Mouse (Mus musculus): ENCODE data around the gene Stau1.

DNA sequence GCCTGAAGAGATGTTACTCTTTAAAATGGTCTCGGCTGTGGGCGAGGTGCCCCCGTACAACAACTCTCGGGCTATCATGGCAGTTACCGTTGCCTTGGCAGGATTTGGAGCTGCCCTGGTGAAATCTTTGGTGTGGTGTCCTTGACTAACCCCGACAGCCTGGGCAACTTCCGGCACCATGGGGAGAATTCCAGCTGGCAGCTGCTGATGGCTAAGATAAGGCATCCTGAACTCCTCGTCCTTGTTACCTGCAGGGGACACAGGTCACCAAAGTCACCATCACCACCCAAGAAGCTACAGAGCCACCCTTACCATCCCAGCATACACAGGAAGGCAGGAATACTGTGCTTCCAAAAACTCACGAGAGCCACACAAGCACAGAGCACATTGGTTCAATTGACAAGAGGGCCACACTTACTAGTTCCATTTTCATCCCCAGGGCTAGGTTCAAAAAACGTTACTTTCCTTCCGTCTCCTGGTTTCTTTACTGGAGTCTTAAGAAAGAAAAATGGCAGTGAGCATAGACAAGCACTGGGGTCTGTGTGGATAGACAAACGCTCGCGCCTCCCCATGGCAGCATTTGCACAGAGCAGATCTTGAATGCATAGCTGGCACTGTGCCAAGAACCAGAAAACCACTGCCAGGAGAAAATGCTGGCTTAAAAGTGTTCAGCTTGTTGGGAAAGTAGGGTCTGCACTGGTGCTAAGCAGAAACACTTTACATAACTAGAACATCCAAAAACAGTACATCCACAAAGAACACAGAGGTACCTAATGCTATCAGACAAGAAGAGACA lies 45.0 kb downstream of the Stau1 start:
- TF ChIP-seq CTCF (IDR thresholded peaks at IDR 0.05; ENCODE audit: borderline replicate concordance, insufficient read depth, low read length) (no peak), POLR2A (IDR thresholded peaks at IDR 0.05; ENCODE audit: low read depth, low read length) (no peak)
